Mouse (Mus musculus): ENCODE measurements around the gene Capn8.

DNA sequence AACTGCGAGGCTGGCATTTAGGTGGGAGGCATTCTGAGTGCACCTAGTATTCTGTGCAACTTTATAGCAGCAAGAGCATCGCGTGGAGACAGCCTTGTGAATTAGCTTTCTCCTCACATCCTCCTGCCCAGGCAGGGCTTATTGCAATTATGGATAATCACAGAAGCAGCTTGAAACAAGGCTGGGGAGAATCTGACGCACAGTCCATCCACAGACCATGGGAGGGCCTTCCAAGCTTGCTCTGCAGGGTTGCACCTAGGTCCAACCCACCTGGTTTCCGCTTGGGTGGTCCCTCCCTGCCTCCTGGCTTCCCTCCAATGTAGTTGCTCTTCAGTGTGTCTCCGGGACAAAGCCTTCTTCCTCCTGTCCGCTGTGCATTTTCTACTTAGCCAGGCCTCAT, 74.2 kb downstream of the Capn8 start:
- TF ChIP-seq EP300 (IDR thresholded peaks at IDR 0.05; ENCODE audit: low read depth) (no peak), CTCF (IDR thresholded peaks at IDR 0.05; ENCODE audit: low read depth) (no peak)

Measured in liver, postnatal 0 days (tissue).